ENCODE assay signal across 1 mouse cellular context in genomic region chr5:121210601-121210924, GRCm38 (mm10).
TF ChIP-seq lines count a peak whose summit lies in the region.

No protein-coding gene starts in this region.

TF ChIP-seq in CH12.LX, 34 proteins besides CTCF, POLR2A, EP300 and RAD21:
- no peak for TF ChIP-seq JUND (conservative IDR thresholded peaks at IDR 0.05; ENCODE audit: low read depth, low read length)
- no peak for TF ChIP-seq ZMIZ1 (IDR thresholded peaks at IDR 0.05; ENCODE audit: low read depth, low read length)
- peak; percentile 57 for TF ChIP-seq POLR2AphosphoS2 (IDR thresholded peaks at IDR 0.05; ENCODE audit: low read depth, low read length)
- no peak for TF ChIP-seq USF2 (conservative IDR thresholded peaks at IDR 0.05; ENCODE audit: low read depth, low read length)
- no peak for TF ChIP-seq BHLHE40 (IDR thresholded peaks at IDR 0.05; ENCODE audit: low read depth, low read length)
- peak; percentile 58; the same call in 1 of the 2 replicates for TF ChIP-seq CHD2 (IDR thresholded peaks at IDR 0.05; ENCODE audit: low read length)
- no peak for TF ChIP-seq RCOR1 (conservative IDR thresholded peaks at IDR 0.05; ENCODE audit: low read depth, low read length)
- no peak for TF ChIP-seq SMC3 (IDR thresholded peaks at IDR 0.05; ENCODE audit: low read depth, low read length)
